Mouse (Mus musculus): ENCODE measurements around the gene Fmn2. TPM values are rescaled to one million over a fixed set of nuclear protein-coding genes. Genes with fewer than 3 reads are reported as not detected.

The Fmn2 gene
- total and polyA plus RNA-seq, 2 experiments, result 0.02 to 0.18 TPM

DNA sequence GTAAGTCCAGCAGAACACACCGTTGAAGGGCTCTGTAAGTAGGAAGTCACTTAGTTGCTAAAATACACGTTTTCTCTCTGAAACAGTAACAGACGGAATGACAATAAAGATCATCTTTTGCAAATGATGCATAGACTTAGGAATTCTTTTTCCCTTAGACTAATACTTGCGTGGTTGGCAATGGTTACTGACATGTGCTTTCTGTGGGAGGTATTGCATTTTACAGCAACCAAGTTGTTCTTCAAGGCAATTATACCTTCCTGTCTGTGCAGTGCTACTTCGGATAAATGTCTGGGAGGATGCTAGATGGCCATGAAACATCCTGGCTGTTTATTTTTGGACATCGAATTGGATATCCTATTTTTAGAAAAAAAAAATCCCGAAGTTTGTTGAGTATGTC, 11.8 kb downstream of the Fmn2 start:
- Histone ChIP-seq H3K4me1 (ENCODE audit: control insufficient read depth, insufficient read depth, low read length) (no peaks in the 10 kb centered on the region), H3K36me3 (ENCODE audit: control insufficient read depth, insufficient read depth, low read length) (no peaks in the 10 kb centered on the region), H3K9ac (ENCODE audit: low read depth, low read length) (no peak overlapping the region), H3K27ac (replicated peaks; ENCODE audit: insufficient read depth, low read depth, low read length) (no peak overlapping the region), H3K27me3 (ENCODE audit: control insufficient read depth, insufficient read depth, low read length) (no peaks in the 10 kb centered on the region), H3K4me3 (ENCODE audit: insufficient read depth, low read depth, low read length) (no peak overlapping the region), H3K79me2 (ENCODE audit: control insufficient read depth, insufficient read depth, low read length) (no peaks in the 10 kb centered on the region)
- TF ChIP-seq POLR2A (IDR thresholded peaks at IDR 0.05; ENCODE audit: extremely low read depth, insufficient read depth, low read length), result no peak
- TF ChIP-seq CTCF (IDR thresholded peaks at IDR 0.05; ENCODE audit: low read depth, low read length), result no peak
- 73% methylated on average over 7 of the region's 7 CpGs for WGBS
- DNase-seq (ENCODE audit: extremely low read depth, low read depth, low spot score), result no peak

DNA sequence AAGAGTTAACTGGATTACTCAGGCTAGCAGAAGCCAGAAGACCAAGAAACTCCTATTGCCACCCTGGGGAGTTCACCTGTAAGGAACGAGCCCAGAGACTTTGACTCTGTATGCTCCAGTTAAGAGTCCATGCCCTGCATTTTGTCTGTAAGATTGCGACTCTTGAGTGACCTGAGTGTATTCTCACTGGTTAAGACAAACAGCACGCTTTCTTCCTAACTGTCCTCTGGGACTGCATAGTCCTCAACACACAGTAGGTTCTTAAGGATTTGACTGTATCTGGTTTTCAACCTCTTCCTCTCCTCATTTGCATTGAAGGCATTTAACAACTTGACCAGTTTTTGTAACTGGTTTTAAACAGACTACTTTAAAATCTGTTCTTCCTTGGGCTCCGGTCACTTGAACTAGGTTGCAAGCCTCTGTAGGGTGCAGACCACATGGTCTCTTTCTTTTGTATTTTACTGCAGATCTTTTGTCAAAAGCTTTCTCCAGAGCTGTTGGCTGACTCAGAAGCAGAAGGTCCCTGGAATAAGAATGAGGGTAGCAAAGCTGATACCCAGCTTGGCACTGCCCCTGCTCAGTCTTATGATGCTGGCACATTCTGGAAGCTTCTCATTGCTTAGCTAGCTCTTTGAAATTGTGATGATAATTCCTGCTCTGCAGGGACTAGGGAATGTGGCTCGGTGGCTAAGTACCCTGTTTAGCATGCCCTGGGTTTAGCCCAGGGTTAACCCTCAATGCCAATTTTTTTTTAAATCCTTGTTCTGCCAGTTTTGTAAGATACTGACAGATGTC, 20.5 kb downstream of the Fmn2 start:
- TF ChIP-seq POLR2A (IDR thresholded peaks at IDR 0.05; ENCODE audit: extremely low read depth, insufficient read depth, low read length), result no peak
- no peak for TF ChIP-seq CTCF (IDR thresholded peaks at IDR 0.05; ENCODE audit: low read depth, low read length)
- 82% methylated on average over 5 of the region's 5 CpGs for WGBS
- no peaks in the 10 kb centered on the region for H3K27me3 ChIP-seq (ENCODE audit: control insufficient read depth, insufficient read depth, low read length)
- H3K27ac ChIP-seq (replicated peaks; ENCODE audit: insufficient read depth, low read depth, low read length), result no peak overlapping the region
- H3K9ac ChIP-seq (ENCODE audit: low read depth, low read length), result no peak overlapping the region
- H3K79me2 ChIP-seq (ENCODE audit: control insufficient read depth, insufficient read depth, low read length), result no peaks in the 10 kb centered on the region
- H3K36me3 ChIP-seq (ENCODE audit: control insufficient read depth, insufficient read depth, low read length), result no peaks in the 10 kb centered on the region
- H3K4me3 ChIP-seq (ENCODE audit: insufficient read depth, low read depth, low read length), result no peak overlapping the region
- H3K4me1 ChIP-seq (ENCODE audit: control insufficient read depth, insufficient read depth, low read length), result no peaks in the 10 kb centered on the region
- no peak for DNase-seq (ENCODE audit: extremely low read depth, low read depth, low spot score)

DNA sequence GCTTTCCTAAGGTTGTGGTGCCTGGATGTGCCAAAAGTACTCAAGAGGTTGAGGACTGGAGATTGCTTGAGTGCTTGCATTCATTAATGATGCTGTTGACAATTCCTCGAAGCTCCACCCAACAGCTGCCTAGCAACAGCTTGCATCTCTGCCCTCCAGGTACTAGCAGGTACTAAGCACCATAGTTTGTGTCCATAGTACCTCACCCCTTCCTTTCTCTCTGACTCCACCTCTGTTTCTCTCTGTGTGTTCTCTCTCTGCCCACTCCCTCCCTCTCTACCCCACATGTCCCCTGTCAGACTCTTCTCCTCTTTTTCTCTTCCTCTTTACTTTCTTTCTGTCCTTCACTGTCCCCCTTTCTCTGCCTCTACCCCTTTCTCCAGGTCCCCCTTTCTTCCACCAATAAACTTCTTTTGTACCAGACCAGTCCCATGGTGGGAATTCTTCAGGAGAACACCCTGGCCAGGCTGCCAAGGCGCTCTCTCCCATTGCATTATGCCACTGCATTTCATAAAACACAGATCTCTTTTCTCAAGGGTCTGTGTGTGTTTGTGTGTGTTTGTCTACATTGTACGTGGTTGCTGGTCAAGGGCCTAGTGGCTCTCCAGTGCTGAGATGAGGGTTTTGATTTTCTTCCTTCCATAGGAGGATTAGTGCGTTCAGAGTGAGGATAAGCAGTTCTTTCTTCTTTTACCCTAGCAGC, 21.3 kb downstream of the Fmn2 start:
- Histone ChIP-seq H3K4me1 (ENCODE audit: control insufficient read depth, insufficient read depth, low read length) (no peaks in the 10 kb centered on the region), H3K36me3 (ENCODE audit: control insufficient read depth, insufficient read depth, low read length) (no peaks in the 10 kb centered on the region), H3K79me2 (ENCODE audit: control insufficient read depth, insufficient read depth, low read length) (no peaks in the 10 kb centered on the region), H3K4me3 (ENCODE audit: insufficient read depth, low read depth, low read length) (no peak overlapping the region), H3K27me3 (ENCODE audit: control insufficient read depth, insufficient read depth, low read length) (no peaks in the 10 kb centered on the region), H3K27ac (replicated peaks; ENCODE audit: insufficient read depth, low read depth, low read length) (no peak overlapping the region), H3K9ac (ENCODE audit: low read depth, low read length) (no peak overlapping the region)
- TF ChIP-seq CTCF (IDR thresholded peaks at IDR 0.05; ENCODE audit: low read depth, low read length) (no peak), POLR2A (IDR thresholded peaks at IDR 0.05; ENCODE audit: extremely low read depth, insufficient read depth, low read length) (no peak)
- DNase-seq (ENCODE audit: extremely low read depth, low read depth, low spot score), result no peak
- WGBS, result 56% methylated on average over 4 of the region's 4 CpGs

DNA sequence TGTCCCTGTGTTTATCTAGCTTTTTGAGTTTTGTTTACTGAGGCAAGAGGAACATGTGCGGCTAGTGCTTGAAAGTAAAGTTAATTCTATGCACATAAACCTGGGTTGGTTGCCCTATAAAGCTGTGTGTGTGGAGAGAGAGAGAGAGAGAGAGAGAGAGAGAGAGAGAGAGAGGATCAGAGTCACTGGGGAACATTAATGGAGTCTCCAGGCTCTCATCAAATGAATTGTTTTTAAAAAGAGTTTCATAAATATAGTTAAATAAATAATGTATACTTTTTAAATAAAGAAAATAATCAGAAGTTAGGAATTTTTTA, 21.8 kb downstream of the Fmn2 start:
- 37% methylated on average over 1 of the region's 1 CpGs for WGBS
- no peak for TF ChIP-seq POLR2A (IDR thresholded peaks at IDR 0.05; ENCODE audit: extremely low read depth, insufficient read depth, low read length)
- no peak for TF ChIP-seq CTCF (IDR thresholded peaks at IDR 0.05; ENCODE audit: low read depth, low read length)
- Histone ChIP-seq H3K9ac (ENCODE audit: low read depth, low read length) (no peak overlapping the region), H3K4me1 (ENCODE audit: control insufficient read depth, insufficient read depth, low read length) (no peaks in the 10 kb centered on the region), H3K27ac (replicated peaks; ENCODE audit: insufficient read depth, low read depth, low read length) (no peak overlapping the region), H3K79me2 (ENCODE audit: control insufficient read depth, insufficient read depth, low read length) (no peaks in the 10 kb centered on the region), H3K4me3 (ENCODE audit: insufficient read depth, low read depth, low read length) (no peak overlapping the region), H3K27me3 (ENCODE audit: control insufficient read depth, insufficient read depth, low read length) (no peaks in the 10 kb centered on the region), H3K36me3 (ENCODE audit: control insufficient read depth, insufficient read depth, low read length) (no peaks in the 10 kb centered on the region)
- DNase-seq (ENCODE audit: extremely low read depth, low read depth, low spot score), result no peak

DNA sequence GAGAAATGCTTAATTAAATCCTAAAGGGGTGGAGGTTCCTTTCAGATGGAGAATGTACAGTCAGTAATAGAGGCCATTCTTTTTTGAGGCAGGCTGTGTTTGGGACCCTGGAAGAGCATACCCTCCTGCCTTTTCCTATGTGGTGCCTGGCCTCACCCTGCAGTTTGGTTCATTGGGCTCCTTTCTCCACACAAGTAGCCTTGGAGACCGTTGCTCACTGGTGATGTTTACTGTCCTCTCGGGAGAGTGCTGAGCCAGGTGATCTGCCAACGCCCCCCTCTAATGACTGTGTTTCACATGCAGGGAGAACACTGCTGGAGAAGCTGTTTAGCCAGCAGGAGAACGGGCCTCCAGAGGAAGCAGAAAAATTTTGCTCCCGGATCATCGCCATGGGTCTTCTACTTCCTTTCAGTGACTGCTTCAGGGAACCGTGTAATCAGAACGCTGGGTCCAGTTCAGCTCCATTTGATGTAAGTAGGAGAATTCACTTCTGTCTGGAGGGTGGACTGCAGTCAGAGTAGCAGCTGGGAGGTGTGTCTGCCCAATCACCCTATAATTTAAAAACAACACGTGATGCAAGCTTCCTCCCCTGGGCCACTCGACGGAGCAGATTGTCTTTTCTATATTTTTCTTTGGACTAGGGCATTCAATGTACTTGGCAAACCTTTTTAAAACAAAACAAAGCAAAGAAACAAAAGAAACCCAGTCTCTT, 35.3 kb downstream of the Fmn2 start:
- no peak overlapping the region for H3K27ac ChIP-seq (replicated peaks; ENCODE audit: insufficient read depth, low read depth, low read length)
- no peak overlapping the region for H3K4me3 ChIP-seq (ENCODE audit: insufficient read depth, low read depth, low read length)
- DNase-seq (ENCODE audit: extremely low read depth, low read depth, low spot score), result no peak
- H3K79me2 ChIP-seq (ENCODE audit: control insufficient read depth, insufficient read depth, low read length), result no peaks in the 10 kb centered on the region
- H3K27me3 ChIP-seq (ENCODE audit: control insufficient read depth, insufficient read depth, low read length), result no peaks in the 10 kb centered on the region
- H3K4me1 ChIP-seq (ENCODE audit: control insufficient read depth, insufficient read depth, low read length), result no peaks in the 10 kb centered on the region
- H3K36me3 ChIP-seq (ENCODE audit: control insufficient read depth, insufficient read depth, low read length), result no peaks in the 10 kb centered on the region
- no peak overlapping the region for H3K9ac ChIP-seq (ENCODE audit: low read depth, low read length)
- TF ChIP-seq POLR2A (IDR thresholded peaks at IDR 0.05; ENCODE audit: extremely low read depth, insufficient read depth, low read length) (no peak), CTCF (IDR thresholded peaks at IDR 0.05; ENCODE audit: low read depth, low read length) (no peak)
- 60% methylated on average over 11 of the region's 11 CpGs for WGBS
